Mouse (Mus musculus) megakaryocyte, embryonic 14.5 days (primary cell): Measurements from ENCODE around the gene Gpr12. TPM values are rescaled to one million over a fixed set of nuclear protein-coding genes. Genes with fewer than 3 reads are reported as not detected.
"Not testable (repeated sequence)": the region's sequence is repeated elsewhere in the genome, so short reads cannot be mapped to it uniquely, and the experiment has no call there.

ENCODE experiments used
- H3K27me3 ChIP-seq: replicated peaks from 2 replicates; pipeline ENCODE3; 2012; ENCODE audit warnings: inconsistent platforms
- H3K36me3 ChIP-seq: replicated peaks from 2 replicates; pipeline ENCODE3; 2012; ENCODE audit warnings: low read length, inconsistent platforms, mixed read lengths
- H3K4me1 ChIP-seq: 2 replicates; pipeline ENCODE4 v1.6.1; 2012; ENCODE audit warnings: inconsistent platforms
- H3K4me3 ChIP-seq: replicated peaks from 2 replicates; pipeline ENCODE3; 2012; ENCODE audit warnings: moderate library complexity, mild to moderate bottlenecking, inconsistent platforms
- H3K9me3 ChIP-seq: 2 replicates; pipeline ENCODE4 v1.6.1; 2012; ENCODE audit warnings: inconsistent platforms
- FLI1 ChIP-seq: IDR thresholded peaks from 2 replicates; pipeline ENCODE4 v1.6.1; 2012; ENCODE audit warnings: low read length, inconsistent platforms, mixed read lengths
- GATA1 ChIP-seq: IDR thresholded peaks from 3 replicates; pipeline ENCODE4 v1.6.1; 2012; ENCODE audit warnings: mixed read lengths, low read length, inconsistent platforms, borderline replicate concordance
- polyA plus RNA-seq: library from polyadenylated mRNA; stranded (reverse); fragments of >175 nt; gene quantifications from 2 replicates; pipeline ENCODE4 v1.2.3, GENCODE M21; 2012; ENCODE audit warnings: low replicate concordance; ENCODE audit not compliant: insufficient read depth

The Gpr12 gene
- polyA plus RNA-seq, 1 experiment: 0.11 TPM

GRCm38 (mm10) chr5:146590987-146591386 is 5.9 kb upstream of the Gpr12 start:
- Histone ChIP-seq H3K36me3 (no peaks in the 10 kb centered on the region), H3K4me1 (no peaks in the 10 kb centered on the region), H3K4me3 (no peak overlapping the region), H3K27me3 (peaks cover 12% of the 10 kb centered on the region), H3K9me3 (peaks cover 3% of the 10 kb centered on the region; the same call in 1 of the 2 replicates)
- no peak for TF ChIP-seq FLI1
- TF ChIP-seq GATA1: no peak

- no peaks in the 10 kb centered on the region; the same call in 1 of the 2 replicates for H3K4me1 ChIP-seq
- TF ChIP-seq GATA1: no peak
- no peak for TF ChIP-seq FLI1
- H3K4me3 ChIP-seq: no peak overlapping the region
- peaks cover 40% of the 10 kb centered on the region for H3K27me3 ChIP-seq
- H3K9me3 ChIP-seq: no peaks in the 10 kb centered on the region
- H3K36me3 ChIP-seq: no peaks in the 10 kb centered on the region
Measured at GRCm38 (mm10) chr5:146586357-146587070, 1.5 kb upstream of the Gpr12 start.

- H3K9me3 ChIP-seq: no peaks in the 10 kb centered on the region
- no peaks in the 10 kb centered on the region; the same call in 1 of the 2 replicates for H3K4me1 ChIP-seq
- H3K4me3 ChIP-seq: no peak overlapping the region
- no peaks in the 10 kb centered on the region for H3K36me3 ChIP-seq
- peaks cover 40% of the 10 kb centered on the region for H3K27me3 ChIP-seq
- no peak for TF ChIP-seq FLI1
- TF ChIP-seq GATA1: no peak
Measured at GRCm38 (mm10) chr5:146585307-146585651, 240 bp upstream of the Gpr12 start.

- Histone ChIP-seq H3K36me3 (no peaks in the 10 kb centered on the region), H3K27me3 (peaks cover 40% of the 10 kb centered on the region), H3K9me3 (no peaks in the 10 kb centered on the region), H3K4me1 (no peaks in the 10 kb centered on the region; the same call in 1 of the 2 replicates), H3K4me3 (no peak overlapping the region)
- TF ChIP-seq GATA1: no peak
- TF ChIP-seq FLI1: no peak
Measured at GRCm38 (mm10) chr5:146584156-146584477, 922 bp downstream of the Gpr12 start.

- H3K27me3 ChIP-seq: no peaks in the 10 kb centered on the region
- H3K9me3 ChIP-seq: peaks cover 9% of the 10 kb centered on the region; the same call in 1 of the 2 replicates
- TF ChIP-seq GATA1 (no peak), FLI1 (no peak)
- no peak overlapping the region for H3K4me3 ChIP-seq
- H3K4me1 ChIP-seq: no peaks in the 10 kb centered on the region
- H3K36me3 ChIP-seq: no peaks in the 10 kb centered on the region
Measured at GRCm38 (mm10) chr5:146576668-146577067, 8.4 kb downstream of the Gpr12 start.

- not testable (repeated sequence) for H3K9me3 ChIP-seq, H3K4me1 ChIP-seq, H3K36me3 ChIP-seq, H3K4me3 ChIP-seq, H3K27me3 ChIP-seq
Measured at GRCm38 (mm10) chr5:146572735-146573042, 12.3 kb downstream of the Gpr12 start.

- H3K4me3 ChIP-seq, H3K36me3 ChIP-seq, H3K27me3 ChIP-seq, H3K4me1 ChIP-seq, H3K9me3 ChIP-seq: not testable (repeated sequence)
Measured at GRCm38 (mm10) chr5:146571830-146572734, 13.0 kb downstream of the Gpr12 start.

- H3K36me3 ChIP-seq, H3K27me3 ChIP-seq, H3K4me3 ChIP-seq, H3K9me3 ChIP-seq, H3K4me1 ChIP-seq: not testable (repeated sequence)
Measured at GRCm38 (mm10) chr5:146570179-146570578, 14.9 kb downstream of the Gpr12 start.

- Histone ChIP-seq H3K9me3 (peaks cover 2% of the 10 kb centered on the region; the same call in 1 of the 2 replicates), H3K36me3 (no peaks in the 10 kb centered on the region), H3K4me3 (no peak overlapping the region), H3K27me3 (no peaks in the 10 kb centered on the region), H3K4me1 (no peaks in the 10 kb centered on the region)
- TF ChIP-seq FLI1: no peak
- TF ChIP-seq GATA1: no peak
Measured at GRCm38 (mm10) chr5:146567054-146567453, 18.0 kb downstream of the Gpr12 start.

- no peak for TF ChIP-seq FLI1
- no peak for TF ChIP-seq GATA1
- Histone ChIP-seq H3K36me3 (no peaks in the 10 kb centered on the region), H3K9me3 (peaks cover 2% of the 10 kb centered on the region; the same call in 1 of the 2 replicates), H3K4me1 (no peaks in the 10 kb centered on the region), H3K4me3 (no peak overlapping the region), H3K27me3 (no peaks in the 10 kb centered on the region)
Measured at GRCm38 (mm10) chr5:146564259-146564658, 20.8 kb downstream of the Gpr12 start.

GRCm38 (mm10) chr5:146555836-146556235 is 29.2 kb downstream of the Gpr12 start, which contains the start of gene Gm3415:
Gene Gm3415, plus strand, starts transcription at chr5:146556136.
- H3K36me3 ChIP-seq, H3K4me3 ChIP-seq, H3K9me3 ChIP-seq, H3K4me1 ChIP-seq, H3K27me3 ChIP-seq: not testable (repeated sequence)

GRCm38 (mm10) chr5:146537347-146537746 is 47.7 kb downstream of the Gpr12 start, which contains the start of gene Gm3409:
Gene Gm3409, plus strand, starts transcription at chr5:146537647.
- not testable (repeated sequence) for H3K4me1 ChIP-seq, H3K9me3 ChIP-seq, H3K27me3 ChIP-seq, H3K4me3 ChIP-seq, H3K36me3 ChIP-seq
